Mouse (Mus musculus): Measurements from ENCODE around the gene Pcca. TPM values are rescaled to one million over a fixed set of nuclear protein-coding genes. Genes with fewer than 3 reads are reported as not detected.

The Pcca gene
- total RNA-seq, 1 experiment = 12.3 TPM

DNA sequence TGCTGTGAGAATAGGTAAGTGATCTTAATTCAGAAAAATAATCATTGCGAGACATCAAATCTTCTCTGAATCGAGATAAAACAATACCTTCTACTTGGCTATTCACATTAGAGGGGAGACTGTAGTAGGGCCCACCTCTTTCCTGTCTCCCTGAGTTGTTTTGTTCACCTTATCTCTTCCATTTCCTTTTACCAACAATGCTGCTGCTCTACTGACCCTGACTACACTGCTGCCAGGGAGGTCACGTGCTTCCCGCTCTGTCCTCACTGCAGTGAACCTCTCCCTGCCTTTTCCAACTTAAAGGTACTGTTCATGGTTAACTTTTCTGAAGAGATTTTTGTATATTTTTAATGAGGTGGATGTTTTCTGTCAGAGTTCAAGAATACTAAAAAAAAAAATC lies 52.8 kb downstream of the Pcca start:
- H3K9ac ChIP-seq (ENCODE audit: insufficient read depth, low read depth, low read length, poor library complexity, severe bottlenecking) = no peak overlapping the region
- in situ Hi-C loops (cut with MboI; ENCODE audit: low sequenced_read_pairs in 2 of 2, unreplicated experiment in 2 of 2) = no loop called here

DNA sequence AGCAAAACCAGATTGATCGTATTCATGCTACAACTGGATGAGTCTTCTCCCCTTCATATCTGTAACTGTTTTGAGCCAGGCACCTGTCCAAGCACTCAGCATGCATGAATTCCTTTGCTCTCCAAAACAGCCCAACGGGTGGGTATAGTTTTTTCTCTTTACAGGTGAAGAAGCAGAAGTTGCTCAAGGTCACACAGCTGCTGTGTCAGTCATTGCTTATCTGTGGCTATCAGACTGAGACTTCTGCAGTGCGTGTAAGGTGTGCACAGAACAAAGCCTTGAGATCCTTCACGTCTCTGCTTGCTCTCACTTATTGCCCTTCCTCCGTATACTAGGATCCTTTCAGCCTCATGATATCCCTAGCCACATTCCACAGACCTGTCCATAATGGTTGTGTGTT lies 63.4 kb downstream of the Pcca start:
- no peak overlapping the region for H3K27ac ChIP-seq (ENCODE audit: insufficient read depth, low read depth, low read length, poor library complexity, severe bottlenecking)
- H3K9ac ChIP-seq (ENCODE audit: insufficient read depth, low read depth, low read length, poor library complexity, severe bottlenecking) = no peak overlapping the region
- no peaks in the 10 kb centered on the region for H3K36me3 ChIP-seq (ENCODE audit: control insufficient read depth, insufficient read depth, low read length, poor library complexity, severe bottlenecking)
- H3K4me1 ChIP-seq (ENCODE audit: control insufficient read depth in 2 of 2, insufficient read depth in 2 of 2, low read length in 2 of 2, poor library complexity in 1 of 2) = no peaks in the 10 kb centered on the region
- H3K4me3 ChIP-seq (ENCODE audit: insufficient read depth in 1 of 2, low read depth in 1 of 2, low read length in 2 of 2, poor library complexity in 1 of 2, severe bottlenecking in 1 of 2) = no peak overlapping the region
- no peaks in the 10 kb centered on the region for H3K9me3 ChIP-seq (ENCODE audit: control insufficient read depth, insufficient read depth, low read depth, low read length)
- in situ Hi-C loops (cut with MboI; ENCODE audit: low sequenced_read_pairs in 2 of 2, unreplicated experiment in 2 of 2) = no loop called here
- TF ChIP-seq ZNF384 (IDR thresholded peaks at IDR 0.05; ENCODE audit: low read depth, low read length) = no peak
- no peak for TF ChIP-seq HCFC1 (IDR thresholded peaks at IDR 0.05; ENCODE audit: borderline replicate concordance, insufficient read depth, low read length)
- no peak for TF ChIP-seq MAFK (IDR thresholded peaks at IDR 0.05; ENCODE audit: insufficient read depth, low read depth, low read length)
- TF ChIP-seq CHD2 (IDR thresholded peaks at IDR 0.05; ENCODE audit: low read depth, low read length) = no peak
- TF ChIP-seq ZC3H11A (IDR thresholded peaks at IDR 0.05; ENCODE audit: borderline replicate concordance, low read depth, low read length) = no peak
- no peak for DNase-seq (ENCODE audit: low read depth, low spot score)

More for the DNA sequence above, 52.8 kb downstream of the Pcca start:
- no peak for TF ChIP-seq MAFK (IDR thresholded peaks at IDR 0.05; ENCODE audit: insufficient read depth, low read depth, low read length)
- no peak for TF ChIP-seq HCFC1 (IDR thresholded peaks at IDR 0.05; ENCODE audit: borderline replicate concordance, insufficient read depth, low read length)
- TF ChIP-seq CHD2 (IDR thresholded peaks at IDR 0.05; ENCODE audit: low read depth, low read length) = no peak
- no peak for TF ChIP-seq ZNF384 (IDR thresholded peaks at IDR 0.05; ENCODE audit: low read depth, low read length)
- TF ChIP-seq ZC3H11A (IDR thresholded peaks at IDR 0.05; ENCODE audit: borderline replicate concordance, low read depth, low read length) = no peak
- DNase-seq (ENCODE audit: low read depth, low spot score) = no peak
- Histone ChIP-seq H3K4me3 (ENCODE audit: insufficient read depth in 1 of 2, low read depth in 1 of 2, low read length in 2 of 2, poor library complexity in 1 of 2, severe bottlenecking in 1 of 2) (no peak overlapping the region), H3K27ac (ENCODE audit: insufficient read depth, low read depth, low read length, poor library complexity, severe bottlenecking) (no peak overlapping the region), H3K36me3 (ENCODE audit: control insufficient read depth, insufficient read depth, low read length, poor library complexity, severe bottlenecking) (no peaks in the 10 kb centered on the region), H3K9me3 (ENCODE audit: control insufficient read depth, insufficient read depth, low read depth, low read length) (no peaks in the 10 kb centered on the region), H3K4me1 (ENCODE audit: control insufficient read depth in 2 of 2, insufficient read depth in 2 of 2, low read length in 2 of 2, poor library complexity in 1 of 2) (no peaks in the 10 kb centered on the region)

GRCm38 (mm10) chr14:122598802-122599201 lies 64.7 kb downstream of the Pcca start:
- DNase-seq (ENCODE audit: low read depth, low spot score) = no peak
- Histone ChIP-seq H3K9ac (ENCODE audit: insufficient read depth, low read depth, low read length, poor library complexity, severe bottlenecking) (no peak overlapping the region), H3K27ac (ENCODE audit: insufficient read depth, low read depth, low read length, poor library complexity, severe bottlenecking) (no peak overlapping the region), H3K9me3 (ENCODE audit: control insufficient read depth, insufficient read depth, low read depth, low read length) (no peaks in the 10 kb centered on the region), H3K36me3 (ENCODE audit: control insufficient read depth, insufficient read depth, low read length, poor library complexity, severe bottlenecking) (no peaks in the 10 kb centered on the region), H3K4me1 (ENCODE audit: control insufficient read depth in 2 of 2, insufficient read depth in 2 of 2, low read length in 2 of 2, poor library complexity in 1 of 2) (no peaks in the 10 kb centered on the region), H3K4me3 (ENCODE audit: insufficient read depth in 1 of 2, low read depth in 1 of 2, low read length in 2 of 2, poor library complexity in 1 of 2, severe bottlenecking in 1 of 2) (no peak overlapping the region)
- TF ChIP-seq HCFC1 (IDR thresholded peaks at IDR 0.05; ENCODE audit: borderline replicate concordance, insufficient read depth, low read length) = no peak
- no peak for TF ChIP-seq MAFK (IDR thresholded peaks at IDR 0.05; ENCODE audit: insufficient read depth, low read depth, low read length)
- no peak for TF ChIP-seq CHD2 (IDR thresholded peaks at IDR 0.05; ENCODE audit: low read depth, low read length)
- no peak for TF ChIP-seq ZC3H11A (IDR thresholded peaks at IDR 0.05; ENCODE audit: borderline replicate concordance, low read depth, low read length)
- no peak for TF ChIP-seq ZNF384 (IDR thresholded peaks at IDR 0.05; ENCODE audit: low read depth, low read length)
- in situ Hi-C loops (cut with MboI; ENCODE audit: low sequenced_read_pairs in 2 of 2, unreplicated experiment in 2 of 2) = no loop called here

- Histone ChIP-seq H3K4me3 (ENCODE audit: insufficient read depth in 1 of 2, low read depth in 1 of 2, low read length in 2 of 2, poor library complexity in 1 of 2, severe bottlenecking in 1 of 2) (no peak overlapping the region), H3K9ac (ENCODE audit: insufficient read depth, low read depth, low read length, poor library complexity, severe bottlenecking) (no peak overlapping the region), H3K36me3 (ENCODE audit: control insufficient read depth, insufficient read depth, low read length, poor library complexity, severe bottlenecking) (no peaks in the 10 kb centered on the region), H3K4me1 (ENCODE audit: control insufficient read depth in 2 of 2, insufficient read depth in 2 of 2, low read length in 2 of 2, poor library complexity in 1 of 2) (no peaks in the 10 kb centered on the region), H3K27ac (ENCODE audit: insufficient read depth, low read depth, low read length, poor library complexity, severe bottlenecking) (no peak overlapping the region), H3K9me3 (ENCODE audit: control insufficient read depth, insufficient read depth, low read depth, low read length) (no peaks in the 10 kb centered on the region)
- TF ChIP-seq MAFK (IDR thresholded peaks at IDR 0.05; ENCODE audit: insufficient read depth, low read depth, low read length) = no peak
- no peak for TF ChIP-seq ZNF384 (IDR thresholded peaks at IDR 0.05; ENCODE audit: low read depth, low read length)
- no peak for TF ChIP-seq ZC3H11A (IDR thresholded peaks at IDR 0.05; ENCODE audit: borderline replicate concordance, low read depth, low read length)
- TF ChIP-seq HCFC1 (IDR thresholded peaks at IDR 0.05; ENCODE audit: borderline replicate concordance, insufficient read depth, low read length) = no peak
- no peak for TF ChIP-seq CHD2 (IDR thresholded peaks at IDR 0.05; ENCODE audit: low read depth, low read length)
- in situ Hi-C loops (cut with MboI; ENCODE audit: low sequenced_read_pairs in 2 of 2, unreplicated experiment in 2 of 2) = no loop called here
- no peak for DNase-seq (ENCODE audit: low read depth, low spot score)
Observed at GRCm38 (mm10) chr14:122599839-122600238, 65.7 kb downstream of the Pcca start.

- Histone ChIP-seq H3K9ac (ENCODE audit: insufficient read depth, low read depth, low read length, poor library complexity, severe bottlenecking) (no peak overlapping the region), H3K27ac (ENCODE audit: insufficient read depth, low read depth, low read length, poor library complexity, severe bottlenecking) (no peak overlapping the region), H3K4me3 (ENCODE audit: insufficient read depth in 1 of 2, low read depth in 1 of 2, low read length in 2 of 2, poor library complexity in 1 of 2, severe bottlenecking in 1 of 2) (no peak overlapping the region), H3K9me3 (ENCODE audit: control insufficient read depth, insufficient read depth, low read depth, low read length) (no peaks in the 10 kb centered on the region), H3K4me1 (ENCODE audit: control insufficient read depth in 2 of 2, insufficient read depth in 2 of 2, low read length in 2 of 2, poor library complexity in 1 of 2) (no peaks in the 10 kb centered on the region), H3K36me3 (ENCODE audit: control insufficient read depth, insufficient read depth, low read length, poor library complexity, severe bottlenecking) (no peaks in the 10 kb centered on the region)
- DNase-seq (ENCODE audit: low read depth, low spot score) = no peak
- in situ Hi-C loops (cut with MboI; ENCODE audit: low sequenced_read_pairs in 2 of 2, unreplicated experiment in 2 of 2) = no loop called here
- no peak for TF ChIP-seq ZC3H11A (IDR thresholded peaks at IDR 0.05; ENCODE audit: borderline replicate concordance, low read depth, low read length)
- no peak for TF ChIP-seq MAFK (IDR thresholded peaks at IDR 0.05; ENCODE audit: insufficient read depth, low read depth, low read length)
- no peak for TF ChIP-seq ZNF384 (IDR thresholded peaks at IDR 0.05; ENCODE audit: low read depth, low read length)
- no peak for TF ChIP-seq CHD2 (IDR thresholded peaks at IDR 0.05; ENCODE audit: low read depth, low read length)
- no peak for TF ChIP-seq HCFC1 (IDR thresholded peaks at IDR 0.05; ENCODE audit: borderline replicate concordance, insufficient read depth, low read length)
Observed at GRCm38 (mm10) chr14:122602701-122603100, 68.6 kb downstream of the Pcca start.

Data from ES-E14 (cell line).